Mouse (Mus musculus) forebrain, embryonic 15.5 days (tissue): ENCODE data around the gene Wwox. TPM values are rescaled to one million over a fixed set of nuclear protein-coding genes. Genes with fewer than 3 reads are reported as not detected.

Experiments
- ATAC-seq: fragments of 200-750 bp; cut with Nextera tagmentation; replicated peaks from 2 replicates; pipeline ENCODE4 v1.8.0; 2017; ENCODE audit warnings: mild to moderate bottlenecking, moderate TSS enrichment, moderate library complexity
- H3K27ac ChIP-seq: fragments of 300-500 bp; sonication (generic); replicated peaks from 2 replicates; pipeline ENCODE4 v1.5.1; 2015; ENCODE audit warnings: mild to moderate bottlenecking, inconsistent platforms
- H3K27me3 ChIP-seq: fragments of 300-500 bp; sonication (generic); 2 replicates; pipeline ENCODE4 v1.6.1; 2015; ENCODE audit warnings: inconsistent platforms
- H3K36me3 ChIP-seq: fragments of 300-500 bp; sonication (generic); 2 replicates; pipeline ENCODE4 v1.6.1; 2015; ENCODE audit warnings: mild to moderate bottlenecking, inconsistent platforms
- H3K4me1 ChIP-seq: fragments of 300-500 bp; sonication (generic); 2 replicates; pipeline ENCODE4 v1.6.1; 2015; ENCODE audit warnings: inconsistent platforms
- H3K4me2 ChIP-seq: fragments of 300-500 bp; sonication (generic); replicated peaks from 2 replicates; pipeline ENCODE4 v1.6.1; 2015; ENCODE audit warnings: mild to moderate bottlenecking, inconsistent platforms
- H3K4me3 ChIP-seq: fragments of 300-500 bp; sonication (generic); 2 replicates; pipeline ENCODE4 v1.5.1; 2015; ENCODE audit warnings: mild to moderate bottlenecking, inconsistent platforms
- H3K9ac ChIP-seq: fragments of 300-500 bp; sonication (generic); replicated peaks from 2 replicates; pipeline ENCODE4 v1.6.1; 2015; ENCODE audit warnings: mild to moderate bottlenecking, inconsistent platforms
- H3K9me3 ChIP-seq: fragments of 300-500 bp; sonication (generic); 2 replicates; pipeline ENCODE4 v1.6.1; 2016; ENCODE audit warnings: inconsistent platforms
- WGBS: fragments of 180-500 bp; shearing (Covaris S2); methylation state at CpG from one replicate; pipeline ENCODE4 v1.1.7; 2015; ENCODE audit warnings: mixed read lengths; 5-methylcytosine and 5-hydroxymethylcytosine counted together
- polyA plus RNA-seq: library from polyadenylated mRNA; unstranded; fragments of >200 nt; fragmentation: Nextera tagmentation; extraction: Ambion mirVana; gene quantifications from 2 replicates; pipeline ENCODE4 v1.2.1, GENCODE M21; 2015

Wwox gene
- polyA plus RNA-seq, 1 experiment from 2014 or later = 10.7 TPM

DNA sequence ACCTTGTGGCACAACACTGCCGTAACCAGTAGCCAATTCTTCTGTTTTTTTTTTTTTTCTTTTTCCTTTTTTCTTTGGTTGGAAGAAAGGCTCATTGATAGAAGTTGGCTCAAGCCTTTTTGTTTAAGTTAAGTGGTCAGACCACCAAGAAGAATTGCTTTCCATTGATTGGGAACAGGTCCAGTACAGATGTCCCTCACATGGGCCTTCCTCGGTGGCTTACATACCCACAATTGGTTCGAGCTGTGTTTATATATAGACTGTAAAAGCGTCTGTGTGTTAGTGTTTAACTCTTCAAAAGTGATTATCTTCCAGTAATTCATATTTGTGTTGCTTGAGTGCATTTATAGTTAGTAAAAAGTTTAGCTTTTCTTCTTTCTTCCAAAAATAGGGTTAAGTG lies 176.0 kb downstream of the Wwox start:
- 60% methylated on average over 4 of the region's 4 CpGs for WGBS

DNA sequence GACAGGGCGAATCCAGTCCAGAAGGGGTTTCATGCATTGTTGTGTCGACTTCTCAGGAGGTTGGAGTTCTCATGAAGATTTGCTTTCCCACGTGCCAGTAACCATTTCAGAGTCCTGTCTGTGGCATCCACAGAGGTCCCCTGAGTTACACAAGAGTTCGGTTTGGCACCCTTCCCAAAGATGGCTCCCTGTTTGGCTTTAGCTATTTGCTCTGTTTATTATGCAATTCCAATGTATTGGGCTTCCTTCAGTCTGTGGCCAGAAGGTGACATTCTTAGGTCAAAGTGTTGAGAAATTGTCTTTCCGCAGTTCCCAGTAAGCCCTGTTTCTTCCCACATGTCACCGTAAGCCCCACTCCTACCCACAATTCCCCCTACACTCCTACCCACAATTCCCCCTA lies 176.5 kb downstream of the Wwox start:
- Histone ChIP-seq H3K4me3 (no peak overlapping the region), H3K9ac (no peak overlapping the region), H3K27me3 (peaks cover 4% of the 10 kb centered on the region; the same call in 1 of the 2 replicates), H3K27ac (no peak overlapping the region), H3K4me1 (no peaks in the 10 kb centered on the region), H3K9me3 (no peaks in the 10 kb centered on the region), H3K4me2 (no peak overlapping the region), H3K36me3 (no peaks in the 10 kb centered on the region)
- 89% methylated on average over 6 of the region's 6 CpGs for WGBS
- ATAC-seq = no peak

More for the DNA sequence above, 176.0 kb downstream of the Wwox start:
- Histone ChIP-seq H3K4me2 (no peak overlapping the region), H3K9me3 (no peaks in the 10 kb centered on the region), H3K4me1 (no peaks in the 10 kb centered on the region), H3K27me3 (peaks cover 4% of the 10 kb centered on the region; the same call in 1 of the 2 replicates), H3K4me3 (no peak overlapping the region), H3K27ac (no peak overlapping the region), H3K9ac (no peak overlapping the region), H3K36me3 (no peaks in the 10 kb centered on the region)
- no peak for ATAC-seq

GRCm38 (mm10) chr8:114618908-114619508 lies 179.6 kb downstream of the Wwox start:
- no peak overlapping the region for H3K9ac ChIP-seq
- no peak overlapping the region for H3K27ac ChIP-seq
- no peaks in the 10 kb centered on the region for H3K27me3 ChIP-seq
- no peak for ATAC-seq
- no peaks in the 10 kb centered on the region for H3K4me1 ChIP-seq
- H3K36me3 ChIP-seq = no peaks in the 10 kb centered on the region
- H3K4me3 ChIP-seq = no peak overlapping the region
- WGBS = 48% methylated on average over 9 of the region's 9 CpGs
- no peak overlapping the region for H3K4me2 ChIP-seq
- H3K9me3 ChIP-seq = no peaks in the 10 kb centered on the region

- Histone ChIP-seq H3K9me3 (no peaks in the 10 kb centered on the region), H3K27ac (no peak overlapping the region), H3K4me1 (no peaks in the 10 kb centered on the region), H3K9ac (no peak overlapping the region), H3K4me2 (no peak overlapping the region), H3K27me3 (peaks cover 5% of the 10 kb centered on the region; the same call in 1 of the 2 replicates), H3K4me3 (no peak overlapping the region), H3K36me3 (no peaks in the 10 kb centered on the region)
- 92% methylated on average over 6 of the region's 6 CpGs for WGBS
- ATAC-seq = no peak
Observed at GRCm38 (mm10) chr8:114625402-114625801, 185.9 kb downstream of the Wwox start.

GRCm38 (mm10) chr8:114626897-114627296 lies 187.4 kb downstream of the Wwox start:
- ATAC-seq = no peak
- Histone ChIP-seq H3K4me1 (0 out of 2 replicates have a peak, but pooled peaks cover 3% of the 10 kb centered on the region), H3K9ac (no peak overlapping the region), H3K9me3 (no peaks in the 10 kb centered on the region), H3K4me3 (no peak overlapping the region), H3K27me3 (peaks cover 5% of the 10 kb centered on the region; the same call in 1 of the 2 replicates), H3K36me3 (no peaks in the 10 kb centered on the region), H3K27ac (no peak overlapping the region), H3K4me2 (no peak overlapping the region)
- 74% methylated on average over 9 of the region's 9 CpGs for WGBS

GRCm38 (mm10) chr8:114629719-114630118 lies 190.3 kb downstream of the Wwox start:
- Histone ChIP-seq H3K4me2 (no peak overlapping the region), H3K4me1 (0 out of 2 replicates have a peak, but pooled peaks cover 3% of the 10 kb centered on the region), H3K9me3 (no peaks in the 10 kb centered on the region), H3K27ac (no peak overlapping the region), H3K9ac (no peak overlapping the region), H3K27me3 (peaks cover 5% of the 10 kb centered on the region; the same call in 1 of the 2 replicates), H3K4me3 (no peak overlapping the region), H3K36me3 (no peaks in the 10 kb centered on the region)
- 85% methylated on average over 7 of the region's 7 CpGs for WGBS
- no peak for ATAC-seq

DNA sequence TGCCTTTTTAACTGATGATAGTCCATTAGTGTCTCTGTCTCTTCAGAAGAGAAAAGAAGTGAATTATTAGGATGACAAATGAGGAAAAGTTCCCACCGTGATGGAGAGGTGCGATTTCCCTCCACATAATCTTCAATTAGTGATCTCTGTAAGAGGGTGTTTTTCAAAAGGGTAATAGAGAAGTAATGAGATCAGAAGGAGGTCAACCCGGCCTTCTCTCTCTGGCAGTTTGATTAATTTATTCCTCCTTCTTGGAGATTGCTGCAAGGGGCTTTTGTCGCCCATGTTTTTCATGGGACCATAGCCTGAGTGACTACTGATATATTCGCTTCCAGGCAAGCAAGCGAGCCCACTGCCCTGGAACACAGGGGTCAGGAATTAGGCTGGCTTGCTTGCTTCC lies 191.6 kb downstream of the Wwox start:
- H3K9ac ChIP-seq = no peak overlapping the region
- H3K27ac ChIP-seq = no peak overlapping the region
- no peaks in the 10 kb centered on the region for H3K9me3 ChIP-seq
- WGBS = 13% methylated on average over 6 of the region's 6 CpGs
- H3K4me3 ChIP-seq = no peak overlapping the region
- H3K36me3 ChIP-seq = no peaks in the 10 kb centered on the region
- H3K4me1 ChIP-seq = 0 out of 2 replicates have a peak, but pooled peaks cover 3% of the 10 kb centered on the region
- ATAC-seq = no peak
- H3K27me3 ChIP-seq = peaks cover 5% of the 10 kb centered on the region; the same call in 1 of the 2 replicates
- no peak overlapping the region for H3K4me2 ChIP-seq

GRCm38 (mm10) chr8:114634151-114634550 lies 194.7 kb downstream of the Wwox start:
- Histone ChIP-seq H3K9me3 (no peaks in the 10 kb centered on the region), H3K4me1 (0 out of 2 replicates have a peak, but pooled peaks cover 3% of the 10 kb centered on the region), H3K4me3 (no peak overlapping the region), H3K36me3 (no peaks in the 10 kb centered on the region), H3K27me3 (peaks cover 5% of the 10 kb centered on the region; the same call in 1 of the 2 replicates), H3K27ac (no peak overlapping the region), H3K9ac (no peak overlapping the region), H3K4me2 (no peak overlapping the region)
- no peak for ATAC-seq
- 80% methylated on average over 2 of the region's 2 CpGs for WGBS

GRCm38 (mm10) chr8:114634669-114635410 lies 195.4 kb downstream of the Wwox start:
- ATAC-seq = no peak
- 73% methylated on average over 8 of the region's 9 CpGs for WGBS

GRCm38 (mm10) chr8:114636376-114636775 lies 196.9 kb downstream of the Wwox start:
- Histone ChIP-seq H3K27me3 (no peaks in the 10 kb centered on the region), H3K9me3 (no peaks in the 10 kb centered on the region), H3K9ac (no peak overlapping the region), H3K27ac (no peak overlapping the region), H3K4me1 (no peaks in the 10 kb centered on the region), H3K4me2 (no peak overlapping the region), H3K36me3 (no peaks in the 10 kb centered on the region), H3K4me3 (no peak overlapping the region)
- no peak for ATAC-seq
- 81% methylated on average over 5 of the region's 5 CpGs for WGBS

More at GRCm38 (mm10) chr8:114634669-114635410, 195.4 kb downstream of the Wwox start:
- 0 out of 2 replicates have a peak, but pooled peaks cover 3% of the 10 kb centered on the region for H3K4me1 ChIP-seq
- no peaks in the 10 kb centered on the region for H3K9me3 ChIP-seq
- no peaks in the 10 kb centered on the region for H3K36me3 ChIP-seq
- peaks cover 4% of the 10 kb centered on the region; the same call in 1 of the 2 replicates for H3K27me3 ChIP-seq
- H3K4me2 ChIP-seq = no peak overlapping the region
- no peak overlapping the region for H3K27ac ChIP-seq
- no peak overlapping the region for H3K9ac ChIP-seq
- no peak overlapping the region for H3K4me3 ChIP-seq

DNA sequence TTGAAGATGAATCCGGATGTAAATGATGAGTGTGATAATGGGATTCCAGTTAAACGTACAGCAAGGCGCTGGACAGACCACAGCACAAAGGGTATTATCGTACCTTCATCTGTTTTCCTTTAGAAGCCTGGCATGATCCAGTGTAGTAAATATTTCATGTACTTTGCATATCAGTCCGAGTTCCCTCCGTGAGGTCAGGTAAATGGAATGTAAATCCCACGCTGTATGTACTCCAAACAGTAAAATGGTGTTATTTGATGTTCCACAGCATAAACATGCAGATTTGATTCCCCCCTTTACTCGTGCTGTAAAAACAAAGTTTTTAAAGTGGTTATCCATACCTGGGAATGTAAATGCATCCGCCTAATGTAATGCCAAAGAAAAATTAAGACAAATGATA lies 202.4 kb downstream of the Wwox start:
- H3K4me3 ChIP-seq = no peak overlapping the region
- ATAC-seq = no peak
- no peaks in the 10 kb centered on the region for H3K9me3 ChIP-seq
- H3K4me2 ChIP-seq = no peak overlapping the region
- no peak overlapping the region for H3K27ac ChIP-seq
- H3K9ac ChIP-seq = no peak overlapping the region
- H3K4me1 ChIP-seq = no peaks in the 10 kb centered on the region
- H3K36me3 ChIP-seq = no peaks in the 10 kb centered on the region
- 77% methylated on average over 9 of the region's 9 CpGs for WGBS
- no peaks in the 10 kb centered on the region for H3K27me3 ChIP-seq

- ATAC-seq = no peak
- H3K9me3 ChIP-seq = no peaks in the 10 kb centered on the region
- no peak overlapping the region for H3K9ac ChIP-seq
- 0 out of 2 replicates have a peak overlapping the region, but pooled peaks have one; percentile 0 for H3K4me3 ChIP-seq
- no peak overlapping the region for H3K27ac ChIP-seq
- peaks cover 8% of the 10 kb centered on the region; the same call in 1 of the 2 replicates for H3K4me1 ChIP-seq
- WGBS = 41% methylated on average over 14 of the region's 14 CpGs
- H3K27me3 ChIP-seq = 0 out of 2 replicates have a peak, but pooled peaks cover 3% of the 10 kb centered on the region
- no peaks in the 10 kb centered on the region for H3K36me3 ChIP-seq
- peak overlapping the region; percentile 20 for H3K4me2 ChIP-seq
Observed at GRCm38 (mm10) chr8:114650789-114651188, 211.3 kb downstream of the Wwox start.
